Mouse (Mus musculus) thymus, postnatal 14 days (tissue): ENCODE measurements at regions not wholly inside any gene's neighbourhood (a gene's known extent, or its start where the extent isn't known, plus 50 kb on each side); places are given as distances from the start of the nearest gene placed in this dataset.

ENCODE experiments used
- DNase-seq: peaks from one replicate; pipeline ENCODE4 v3.0.0; 2021

- DNase-seq = no peak
These were observed 402.8 kb downstream of the Efnb2 start for GRCm38 (mm10) chr8:8258231-8258638.

DNA sequence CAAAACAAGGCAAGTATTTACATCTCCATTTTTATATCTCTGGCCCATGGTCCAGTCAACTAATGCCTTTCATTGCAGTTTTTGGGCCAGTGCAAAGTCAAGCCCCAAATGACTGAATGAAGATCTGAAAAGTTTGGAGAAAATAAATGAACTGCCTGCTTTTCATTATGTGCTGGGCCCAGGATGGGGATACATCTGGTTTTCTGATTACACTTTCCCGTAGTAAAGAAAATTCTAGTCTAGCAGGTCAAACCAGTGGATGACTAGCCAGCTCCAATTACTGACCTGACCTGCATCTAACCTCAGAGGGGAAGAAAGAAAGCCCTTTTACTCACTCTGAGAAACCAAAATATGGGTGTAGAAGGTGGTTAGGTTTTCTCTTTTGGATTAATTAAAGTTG, 404.7 kb downstream of the Efnb2 start:
- DNase-seq = no peak

DNA sequence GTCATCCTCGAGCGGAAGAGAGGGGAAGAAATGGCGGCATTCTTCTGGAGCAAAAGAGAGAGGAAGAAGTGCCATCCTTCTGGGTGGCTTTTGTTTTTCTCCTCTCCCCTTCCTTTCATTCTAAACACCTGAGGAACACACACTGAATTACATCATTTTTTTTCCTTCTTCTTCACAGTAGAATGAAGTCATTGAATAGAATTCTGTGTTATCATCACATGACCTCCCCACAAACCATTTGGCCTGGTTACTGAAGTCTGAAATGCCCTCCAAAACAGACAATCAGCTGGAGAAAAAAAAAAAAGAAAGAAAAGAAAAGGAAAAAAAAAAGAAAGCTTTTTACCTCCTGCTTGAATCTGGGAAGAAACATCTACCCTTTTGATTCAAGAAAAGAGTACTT, 406.6 kb downstream of the Efnb2 start:
- DNase-seq = no peak

GRCm38 (mm10) chr8:8244599-8244998, 416.4 kb downstream of the Efnb2 start:
- DNase-seq = no peak

DNA sequence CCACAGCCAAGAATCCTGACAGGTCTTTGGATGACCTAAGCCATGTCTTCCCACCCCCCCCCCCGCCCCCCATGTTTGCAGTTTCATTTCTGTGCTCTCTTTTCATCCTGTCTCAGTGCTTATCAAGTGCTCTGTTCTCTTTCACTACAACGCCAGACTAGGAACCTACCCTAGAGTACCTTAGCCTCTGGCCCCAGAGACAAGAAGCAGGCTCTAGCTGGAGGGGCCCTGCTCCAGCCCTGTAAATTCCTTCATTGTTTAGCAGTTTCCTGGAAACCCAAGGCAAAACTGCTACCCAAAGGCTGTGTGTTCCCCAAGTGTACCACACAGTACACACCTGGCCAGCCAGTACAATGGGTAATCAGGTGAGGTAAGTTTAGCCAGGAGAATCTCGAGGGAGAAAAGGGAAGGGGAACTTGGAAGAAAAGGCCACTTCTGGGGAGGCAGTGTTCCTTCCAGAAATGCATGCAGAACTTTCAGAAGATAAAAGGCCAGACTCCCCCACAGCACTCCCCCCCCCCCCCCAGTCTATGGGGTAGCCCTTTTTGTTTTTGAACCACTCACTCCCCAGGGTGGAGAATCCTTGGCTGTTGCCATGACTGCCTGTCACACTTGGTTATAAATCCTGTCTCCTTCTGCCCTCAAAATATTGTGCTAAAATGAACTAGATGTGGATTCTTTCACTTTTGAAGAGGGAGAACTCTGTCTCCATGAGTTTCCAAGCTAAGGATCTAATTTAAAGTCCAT, 419.1 kb downstream of the Efnb2 start:
- no peak for DNase-seq

- no peak for DNase-seq
These were observed 419.9 kb downstream of the Efnb2 start for GRCm38 (mm10) chr8:8241051-8241688.

DNA sequence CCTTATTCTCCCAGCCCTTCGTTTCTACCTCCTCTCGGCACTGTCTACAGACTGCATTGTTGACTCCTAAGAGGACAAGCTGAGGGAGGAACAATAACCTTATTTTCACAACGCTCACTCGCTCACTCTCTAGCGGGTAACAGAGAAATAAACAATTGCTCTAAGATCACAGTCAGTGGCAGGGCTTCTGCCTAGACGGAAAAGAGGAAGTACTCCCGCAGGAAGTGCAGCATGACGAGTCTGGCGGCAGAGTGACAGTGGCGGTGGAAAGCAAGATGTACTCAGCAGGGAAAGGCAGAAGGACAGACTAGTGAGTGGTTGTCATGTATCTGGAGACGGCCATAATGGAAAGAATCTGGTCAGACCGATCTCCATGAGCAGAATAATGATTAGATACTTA, 421.6 kb downstream of the Efnb2 start:
- no peak for DNase-seq

DNA sequence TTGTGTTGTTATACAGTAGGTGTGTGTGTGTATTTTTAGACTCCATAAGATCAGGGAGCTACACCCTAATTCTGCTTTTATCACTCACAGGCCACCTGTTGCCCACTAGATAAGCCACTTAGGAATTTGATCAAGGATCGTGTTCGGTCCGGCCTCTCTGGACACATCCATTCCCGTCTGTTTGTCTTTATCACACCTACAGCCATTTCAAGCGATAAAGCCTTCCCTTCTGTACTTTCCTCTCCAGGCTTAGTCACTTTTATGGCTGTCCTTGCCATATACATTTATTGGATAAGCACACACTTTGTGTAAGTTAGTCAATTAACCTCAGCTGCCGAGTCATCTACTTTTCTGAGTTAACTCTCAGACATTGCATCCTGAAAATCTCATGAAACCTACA, 423.0 kb downstream of the Efnb2 start:
- no peak for DNase-seq

- no peak for DNase-seq
These were observed 427.4 kb downstream of the Efnb2 start for GRCm38 (mm10) chr8:8233616-8234015.

DNA sequence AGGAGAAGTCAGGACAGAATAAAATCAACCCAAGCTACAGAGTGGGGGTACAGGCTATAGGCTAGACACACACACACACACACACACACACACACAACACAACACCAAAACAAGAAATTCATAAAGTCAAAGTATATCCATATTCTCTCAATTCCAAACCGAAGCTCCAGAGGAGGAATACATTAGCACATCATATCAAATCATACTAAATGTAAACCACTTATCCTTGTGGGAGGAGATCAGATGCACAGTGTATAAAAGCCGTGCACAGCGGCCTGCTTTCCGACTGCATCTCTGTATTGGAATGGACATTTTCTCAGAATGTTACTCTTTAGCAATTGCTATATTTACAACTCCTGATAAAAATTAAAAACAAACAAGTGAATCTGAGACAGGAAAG, 427.9 kb downstream of the Efnb2 start:
- DNase-seq = no peak

GRCm38 (mm10) chr8:8231996-8232632, 428.9 kb downstream of the Efnb2 start:
- DNase-seq = no peak

DNA sequence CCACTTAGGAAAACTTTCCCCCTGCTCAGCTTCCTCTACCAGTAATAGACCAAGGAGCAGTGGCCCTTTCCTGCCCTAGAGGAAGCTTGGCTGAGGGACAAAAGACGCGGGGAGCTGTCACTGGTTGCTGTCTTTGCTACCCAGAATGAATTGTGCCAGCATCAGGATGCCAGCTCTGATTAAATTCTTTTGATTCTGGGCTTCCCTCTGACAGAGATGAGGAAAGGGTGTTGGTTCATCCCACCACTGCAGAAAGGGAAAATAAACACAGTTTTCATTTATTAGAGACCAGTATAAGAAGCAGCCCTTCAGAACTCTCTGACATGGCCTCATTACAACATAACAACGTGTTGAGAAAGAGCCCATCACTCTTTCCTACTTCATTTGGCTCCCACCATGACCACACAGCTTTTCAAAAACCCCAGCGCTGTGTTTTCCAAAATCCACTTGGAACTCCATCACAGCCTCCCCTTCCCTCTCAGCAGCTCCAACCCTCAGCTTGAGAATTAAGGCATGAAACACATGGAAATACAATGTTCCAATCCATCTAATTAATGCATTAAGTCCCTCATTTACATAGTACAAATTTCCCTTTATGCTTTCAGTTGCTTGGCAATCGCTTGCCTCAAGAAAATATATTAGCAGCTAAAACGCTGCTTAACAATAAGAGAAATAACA, 429.6 kb downstream of the Efnb2 start:
- no peak for DNase-seq

DNA sequence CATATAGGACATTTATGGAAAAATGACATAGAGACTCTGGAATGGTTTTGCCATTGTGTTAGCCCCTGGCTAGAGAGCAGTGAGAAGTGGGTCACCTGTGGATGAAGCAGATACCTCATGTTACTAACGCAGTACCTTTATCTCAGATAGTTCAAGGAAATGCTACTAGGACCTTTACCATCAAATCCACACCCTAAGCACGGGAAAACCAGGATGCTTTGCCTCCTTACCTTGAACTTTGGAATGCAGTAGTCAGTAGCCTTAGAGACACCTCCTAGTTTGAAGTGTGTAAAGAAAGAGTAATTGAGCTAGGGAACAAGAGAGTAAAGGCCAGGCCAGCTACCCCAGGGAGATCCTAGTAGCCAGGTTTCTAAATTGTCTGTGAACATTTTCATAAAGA, 435.0 kb downstream of the Efnb2 start:
- no peak for DNase-seq

GRCm38 (mm10) chr8:8225175-8225830, 435.7 kb downstream of the Efnb2 start:
- DNase-seq = no peak

DNA sequence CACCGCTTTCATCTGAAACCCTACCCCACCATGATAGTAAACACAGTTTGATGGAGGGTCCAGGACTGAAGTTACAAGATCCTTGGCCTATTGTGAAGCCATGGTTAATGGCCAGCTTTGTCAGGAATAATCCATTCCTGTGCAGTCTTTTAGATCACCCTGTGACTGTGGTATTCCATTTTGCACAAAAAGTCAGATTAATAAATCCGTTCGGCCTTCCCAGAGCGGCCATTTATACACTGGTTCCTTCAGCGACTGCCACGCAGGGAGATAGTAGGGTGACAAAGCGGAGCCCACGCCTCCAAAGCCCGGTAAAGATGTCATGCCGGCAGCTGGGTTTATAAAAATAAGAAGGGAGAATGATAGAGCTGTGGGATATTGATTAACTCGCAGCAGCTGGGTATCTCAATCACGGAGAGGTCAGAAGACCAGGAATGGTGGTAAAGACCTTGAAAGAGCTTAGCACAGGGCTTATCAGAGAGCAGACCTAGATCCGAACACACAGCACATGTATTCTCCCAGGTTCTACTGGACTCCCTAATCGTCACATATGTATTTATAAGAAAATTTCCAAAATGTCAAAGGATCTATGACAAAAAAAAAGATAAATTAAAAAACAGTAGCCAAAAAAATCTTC, 440.5 kb downstream of the Efnb2 start:
- DNase-seq = no peak

DNA sequence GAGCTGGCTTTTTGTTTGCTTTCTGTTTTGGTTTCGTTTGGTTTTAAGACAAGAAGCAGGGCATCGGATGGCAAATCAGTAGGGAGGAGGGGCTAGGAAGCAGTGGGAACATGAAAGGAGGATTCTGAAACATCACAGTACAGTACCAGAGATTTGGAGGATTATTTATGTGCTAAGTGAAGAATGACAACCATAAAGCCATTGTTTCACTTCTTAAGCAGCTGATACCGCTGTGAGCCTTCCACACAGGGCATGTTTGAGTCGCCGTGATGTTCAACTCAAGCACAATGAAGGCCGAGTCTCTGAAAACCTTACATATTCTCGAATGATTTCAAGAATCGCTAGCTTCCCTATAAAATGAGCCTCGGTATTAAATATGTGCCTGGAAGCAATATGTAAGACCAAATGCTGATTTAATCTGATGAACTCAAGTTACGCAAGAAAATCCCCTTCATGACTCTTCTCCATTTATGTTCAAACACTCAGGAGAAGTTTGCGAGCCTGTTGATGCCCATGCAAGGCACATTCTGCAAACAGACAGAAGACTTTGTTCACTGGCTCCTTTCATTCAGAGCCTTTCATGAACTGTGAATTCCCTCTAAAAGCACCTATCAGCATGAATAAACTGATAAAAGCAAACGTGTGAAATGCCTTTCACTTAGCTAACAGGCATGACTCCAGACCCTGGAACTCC, 441.2 kb downstream of the Efnb2 start:
- no peak for DNase-seq

DNA sequence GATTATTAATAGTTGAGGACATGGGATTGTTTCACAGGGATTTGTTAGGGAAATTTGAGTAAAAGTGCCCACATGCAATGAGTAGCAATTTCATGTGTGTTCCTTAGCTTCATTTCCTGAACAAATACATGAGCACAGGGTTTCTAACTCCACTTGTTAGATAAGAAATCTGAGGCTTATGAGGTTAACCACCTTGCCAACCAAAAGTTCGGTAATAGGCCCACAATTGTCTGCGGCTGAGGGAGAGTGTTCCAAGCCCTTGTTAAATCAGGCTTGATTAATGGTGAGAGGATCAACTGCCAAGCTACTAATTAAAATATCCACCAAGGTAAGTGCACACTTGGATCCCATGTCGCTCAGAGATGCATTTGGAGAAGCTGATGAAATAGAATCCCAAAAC, 468.0 kb downstream of the Efnb2 start:
- DNase-seq = no peak

- DNase-seq = no peak
These were observed 475.0 kb downstream of the Efnb2 start for GRCm38 (mm10) chr8:8186046-8186445.

GRCm38 (mm10) chr8:8183233-8183622, 477.8 kb downstream of the Efnb2 start:
- DNase-seq = no peak

GRCm38 (mm10) chr8:8182616-8183232, 478.3 kb downstream of the Efnb2 start:
- DNase-seq = no peak

DNA sequence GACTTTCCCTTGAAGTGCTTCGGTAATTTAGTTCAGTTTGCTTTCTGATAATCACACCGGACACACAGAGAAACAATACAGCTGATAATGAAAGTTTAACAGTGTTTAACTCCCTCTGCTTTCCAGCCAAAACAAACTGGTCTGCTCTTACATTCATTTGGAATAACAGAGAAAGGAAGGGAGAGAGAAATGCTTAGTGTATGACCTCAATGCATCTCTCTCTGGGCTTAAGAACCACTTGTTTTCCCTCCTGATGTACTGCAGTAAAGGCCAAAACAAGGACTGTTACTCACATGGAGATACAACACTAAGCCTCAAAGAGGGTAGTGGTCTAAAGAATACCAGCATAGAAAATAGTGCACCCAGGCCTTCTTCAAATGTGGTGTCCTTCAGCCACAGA, 478.9 kb downstream of the Efnb2 start:
- no peak for DNase-seq

- DNase-seq = no peak
These were observed 486.8 kb downstream of the Efnb2 start for GRCm38 (mm10) chr8:8174286-8174685.
